Mouse (Mus musculus): Measurements from ENCODE around the gene Wwox. TPM values are rescaled to one million over a fixed set of nuclear protein-coding genes. Genes with fewer than 3 reads are reported as not detected.

Wwox gene
- polyA plus RNA-seq, 1 experiment: 17.3 TPM

DNA sequence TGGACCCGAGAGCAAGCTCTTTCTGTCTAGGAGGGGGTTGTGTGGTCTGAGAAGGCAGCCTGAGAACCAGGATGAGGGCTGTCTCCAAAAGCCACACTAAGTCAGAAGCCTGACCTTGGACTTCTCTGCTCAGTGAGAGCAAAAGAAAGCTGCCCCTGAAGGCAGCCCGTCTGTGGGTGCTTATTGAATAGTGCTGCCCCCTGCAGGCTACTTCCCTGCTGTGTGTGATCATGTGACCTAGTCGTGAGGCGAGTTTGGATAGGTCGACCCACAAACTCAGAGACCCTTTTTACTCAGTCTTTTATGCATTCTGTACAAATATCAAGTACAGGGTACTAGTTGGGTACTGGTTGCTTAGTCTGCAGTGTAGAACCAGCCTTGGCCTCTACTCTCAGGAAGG lies 21.1 kb downstream of the Wwox start:
- peak; percentile 24; the same call in 1 of the 2 replicates for TF ChIP-seq CTCF (IDR thresholded peaks at IDR 0.05; ENCODE audit: extremely low read depth, insufficient read depth, low read length)
- no peak for TF ChIP-seq POLR2A (IDR thresholded peaks at IDR 0.05; ENCODE audit: extremely low read depth, insufficient read depth, low read length)
- H3K4me1 ChIP-seq (ENCODE audit: control insufficient read depth, insufficient read depth, low read length): no peaks in the 10 kb centered on the region; the same call in 1 of the 2 replicates

DNA sequence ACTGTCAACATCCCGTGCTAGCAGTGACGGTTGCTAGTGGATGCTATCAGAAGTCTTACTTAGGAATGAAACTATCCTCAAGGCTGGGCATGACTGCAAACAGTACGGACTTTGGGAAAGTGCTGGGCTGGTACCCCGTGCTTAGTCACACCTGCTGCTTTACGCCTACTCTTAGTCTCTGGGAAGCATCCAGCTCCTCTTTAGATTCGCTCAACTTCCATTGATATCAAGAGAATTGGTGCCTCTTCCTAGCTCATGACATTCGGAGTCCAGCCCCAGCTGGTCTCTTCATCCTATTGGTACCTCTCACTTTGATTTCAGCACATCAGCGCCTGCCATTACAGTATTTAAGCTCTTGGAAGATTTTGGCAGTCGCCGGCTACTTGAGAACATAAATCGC lies 23.1 kb downstream of the Wwox start:
- no peak overlapping the region for H3K4me3 ChIP-seq (ENCODE audit: insufficient read depth, low read length)
- TF ChIP-seq POLR2A (IDR thresholded peaks at IDR 0.05; ENCODE audit: extremely low read depth, insufficient read depth, low read length): no peak
- TF ChIP-seq CTCF (IDR thresholded peaks at IDR 0.05; ENCODE audit: extremely low read depth, insufficient read depth, low read length): no peak
- H3K4me1 ChIP-seq (ENCODE audit: control insufficient read depth, insufficient read depth, low read length): no peaks in the 10 kb centered on the region; the same call in 1 of the 2 replicates
- H3K27ac ChIP-seq (ENCODE audit: insufficient read depth, low read length): no peak overlapping the region

More for the DNA sequence above, 21.1 kb downstream of the Wwox start:
- Histone ChIP-seq H3K27ac (ENCODE audit: insufficient read depth, low read length) (no peak overlapping the region), H3K4me3 (ENCODE audit: insufficient read depth, low read length) (no peak overlapping the region)

DNA sequence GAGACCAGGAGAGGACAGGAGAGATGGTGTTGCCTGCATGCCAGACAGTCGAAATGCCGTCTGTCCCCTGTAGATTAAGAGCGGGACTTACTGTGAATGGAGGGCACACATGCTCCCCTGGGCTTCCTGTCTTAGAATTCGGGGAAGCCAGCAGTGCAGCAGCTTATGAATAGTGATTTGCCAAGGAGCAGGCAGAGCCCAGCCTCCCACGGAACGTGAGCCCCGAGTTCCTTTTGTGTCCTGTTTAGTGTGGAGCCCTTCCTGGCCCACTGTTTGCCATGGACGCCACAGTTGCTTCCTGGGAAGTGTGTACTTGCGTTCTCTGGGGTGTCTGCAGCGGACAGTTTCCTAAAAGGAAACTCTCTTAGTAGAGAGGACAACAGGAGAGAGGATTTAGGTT lies 23.9 kb downstream of the Wwox start:
- Histone ChIP-seq H3K4me3 (ENCODE audit: insufficient read depth, low read length) (no peak overlapping the region), H3K27ac (ENCODE audit: insufficient read depth, low read length) (no peak overlapping the region), H3K4me1 (ENCODE audit: control insufficient read depth, insufficient read depth, low read length) (no peaks in the 10 kb centered on the region; the same call in 1 of the 2 replicates)
- TF ChIP-seq POLR2A (IDR thresholded peaks at IDR 0.05; ENCODE audit: extremely low read depth, insufficient read depth, low read length): no peak
- TF ChIP-seq CTCF (IDR thresholded peaks at IDR 0.05; ENCODE audit: extremely low read depth, insufficient read depth, low read length): no peak

DNA sequence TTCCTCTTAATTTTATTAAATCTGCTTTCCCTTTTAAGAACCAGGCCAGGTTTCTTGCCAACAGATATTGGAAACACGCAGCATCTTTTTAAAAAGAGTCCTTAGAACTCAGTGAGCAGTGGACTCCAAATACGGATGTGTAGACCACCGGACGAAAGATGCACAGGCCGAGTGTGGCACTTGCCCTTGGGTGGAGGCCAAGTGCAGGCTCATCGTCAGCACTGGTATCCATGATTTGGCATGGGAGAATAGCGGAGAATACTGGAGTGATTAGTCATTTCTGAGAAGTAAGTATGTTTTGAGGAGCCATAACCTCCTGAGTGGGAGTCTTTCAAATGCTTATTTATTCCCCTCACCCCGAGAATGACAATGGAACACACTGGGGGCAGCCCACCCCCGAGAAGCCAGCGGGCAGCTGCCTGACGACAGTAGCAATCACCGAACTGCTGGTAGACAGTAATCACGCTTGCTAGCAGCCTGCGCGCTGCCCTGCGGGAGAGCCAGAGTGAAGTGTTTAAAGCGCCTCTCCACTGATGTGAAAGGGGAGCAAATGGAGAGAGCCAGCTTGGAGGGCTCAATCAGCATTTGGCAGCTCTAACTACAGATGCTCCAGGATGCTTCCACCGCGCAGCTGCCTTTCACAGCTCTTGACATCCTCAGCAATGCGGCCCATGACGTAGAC lies 29.2 kb downstream of the Wwox start:
- Histone ChIP-seq H3K4me3 (ENCODE audit: insufficient read depth, low read length) (no peak overlapping the region), H3K4me1 (ENCODE audit: control insufficient read depth, insufficient read depth, low read length) (no peaks in the 10 kb centered on the region), H3K27ac (ENCODE audit: insufficient read depth, low read length) (no peak overlapping the region)
- TF ChIP-seq CTCF (IDR thresholded peaks at IDR 0.05; ENCODE audit: extremely low read depth, insufficient read depth, low read length) (no peak), POLR2A (IDR thresholded peaks at IDR 0.05; ENCODE audit: extremely low read depth, insufficient read depth, low read length) (no peak)

DNA sequence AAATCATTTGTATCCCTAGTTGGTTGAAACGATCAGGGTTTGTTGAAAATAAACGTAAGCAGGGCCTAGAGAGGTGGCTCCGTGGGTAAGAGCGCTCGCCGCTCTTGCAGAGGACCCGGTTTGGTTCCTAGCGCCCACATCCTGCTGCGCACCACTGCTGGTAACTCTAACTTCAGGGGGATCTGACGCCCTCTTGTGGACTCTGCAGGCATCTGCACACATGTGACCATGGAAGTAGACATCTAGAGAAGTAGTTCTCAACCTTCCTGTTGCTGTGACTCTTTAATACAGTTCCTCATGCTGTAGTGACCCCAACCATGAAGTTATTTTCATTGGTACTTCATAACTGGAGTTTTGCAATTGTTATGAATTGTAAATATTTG lies 29.7 kb downstream of the Wwox start:
- no peaks in the 10 kb centered on the region for H3K4me1 ChIP-seq (ENCODE audit: control insufficient read depth, insufficient read depth, low read length)
- TF ChIP-seq CTCF (IDR thresholded peaks at IDR 0.05; ENCODE audit: extremely low read depth, insufficient read depth, low read length) (no peak), POLR2A (IDR thresholded peaks at IDR 0.05; ENCODE audit: extremely low read depth, insufficient read depth, low read length) (no peak)
- no peak overlapping the region for H3K4me3 ChIP-seq (ENCODE audit: insufficient read depth, low read length)
- H3K27ac ChIP-seq (ENCODE audit: insufficient read depth, low read length): no peak overlapping the region

DNA sequence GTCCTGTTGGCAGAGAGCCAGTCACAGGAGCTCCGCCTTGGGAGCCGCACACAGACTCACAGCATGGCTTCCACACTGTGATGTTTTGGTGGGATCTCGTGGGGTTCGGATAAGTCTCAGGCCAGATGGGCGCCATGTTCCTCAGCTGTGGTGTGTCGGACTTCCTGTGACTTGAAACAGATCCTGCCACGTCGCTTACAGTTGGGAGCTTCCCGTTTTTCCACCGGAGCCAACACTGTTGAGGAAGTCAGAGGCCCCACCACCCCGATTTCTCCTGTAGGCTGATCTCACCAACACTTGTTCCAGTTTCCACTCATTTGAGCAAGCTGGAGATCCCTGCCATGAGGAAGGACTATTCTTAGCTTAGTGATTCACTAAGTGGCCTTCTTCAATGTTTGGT lies 34.1 kb downstream of the Wwox start:
- Histone ChIP-seq H3K4me3 (ENCODE audit: insufficient read depth, low read length) (no peak overlapping the region), H3K27ac (ENCODE audit: insufficient read depth, low read length) (no peak overlapping the region), H3K4me1 (ENCODE audit: control insufficient read depth, insufficient read depth, low read length) (no peaks in the 10 kb centered on the region)
- TF ChIP-seq POLR2A (IDR thresholded peaks at IDR 0.05; ENCODE audit: extremely low read depth, insufficient read depth, low read length) (no peak), CTCF (IDR thresholded peaks at IDR 0.05; ENCODE audit: extremely low read depth, insufficient read depth, low read length) (no peak)

DNA sequence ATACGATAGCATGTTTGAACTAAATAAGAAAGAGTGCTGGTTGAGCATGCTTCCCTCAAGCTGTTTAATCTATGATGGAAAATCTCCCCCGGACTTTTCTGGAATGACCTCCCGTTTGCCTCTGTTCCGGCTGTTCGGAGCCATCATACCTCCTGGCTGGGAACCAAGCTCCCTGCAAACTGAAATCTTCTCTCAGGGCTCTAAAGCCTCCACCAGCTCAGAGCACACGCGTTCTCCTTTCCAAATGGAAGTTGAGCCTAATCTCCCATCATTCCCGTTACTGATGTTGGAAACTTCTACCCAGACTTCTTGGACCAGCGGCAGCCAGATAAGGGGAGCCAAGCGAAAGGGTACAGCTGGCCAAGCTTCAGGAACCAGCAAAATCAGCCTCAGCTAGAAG lies 37.5 kb downstream of the Wwox start:
- Histone ChIP-seq H3K4me3 (ENCODE audit: insufficient read depth, low read length) (no peak overlapping the region), H3K4me1 (ENCODE audit: control insufficient read depth, insufficient read depth, low read length) (no peaks in the 10 kb centered on the region), H3K27ac (ENCODE audit: insufficient read depth, low read length) (no peak overlapping the region)
- TF ChIP-seq POLR2A (IDR thresholded peaks at IDR 0.05; ENCODE audit: extremely low read depth, insufficient read depth, low read length) (no peak), CTCF (IDR thresholded peaks at IDR 0.05; ENCODE audit: extremely low read depth, insufficient read depth, low read length) (no peak)

DNA sequence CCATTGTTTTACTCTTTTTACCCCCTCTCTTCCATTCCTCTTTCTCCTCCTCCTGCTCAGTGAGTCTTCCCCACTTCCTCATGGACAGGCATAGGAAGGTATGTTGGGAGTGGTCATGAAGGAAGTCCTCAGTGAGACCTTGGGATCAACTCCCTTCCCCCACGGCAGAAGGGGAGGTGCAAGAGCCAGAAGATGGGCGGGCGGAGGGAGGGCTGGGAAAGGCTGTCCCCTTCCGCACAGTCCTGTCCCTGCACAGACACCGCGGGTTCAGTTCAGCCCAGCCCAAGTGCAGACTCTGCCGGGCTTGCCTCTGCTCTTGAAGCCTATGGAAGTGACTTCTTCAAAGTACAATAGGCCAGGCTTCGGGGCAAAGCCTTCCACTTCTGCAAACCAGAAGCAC lies 38.3 kb downstream of the Wwox start:
- Histone ChIP-seq H3K27ac (ENCODE audit: insufficient read depth, low read length) (no peak overlapping the region), H3K4me3 (ENCODE audit: insufficient read depth, low read length) (no peak overlapping the region), H3K4me1 (ENCODE audit: control insufficient read depth, insufficient read depth, low read length) (no peaks in the 10 kb centered on the region)
- TF ChIP-seq CTCF (IDR thresholded peaks at IDR 0.05; ENCODE audit: extremely low read depth, insufficient read depth, low read length): no peak

DNA sequence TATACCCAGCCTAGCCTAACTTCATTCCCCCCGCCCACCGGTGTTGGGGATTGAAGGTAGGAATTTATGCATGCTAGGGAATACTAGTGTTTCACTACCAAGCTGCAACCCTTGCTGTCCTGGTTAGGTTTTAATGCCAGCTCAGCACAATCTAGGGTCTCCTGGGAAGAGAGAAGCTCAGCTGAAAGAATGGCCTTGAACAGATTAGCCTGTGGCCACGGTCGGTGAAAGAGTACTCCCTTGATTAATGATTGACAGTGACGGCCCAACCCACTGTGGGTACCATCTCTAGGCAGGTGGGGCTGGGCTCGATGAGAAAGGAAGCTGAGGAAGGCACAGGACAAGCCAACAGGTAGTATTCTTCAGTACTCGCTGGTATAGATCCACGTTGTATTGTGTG lies 40.3 kb downstream of the Wwox start:
- TF ChIP-seq CTCF (IDR thresholded peaks at IDR 0.05; ENCODE audit: extremely low read depth, insufficient read depth, low read length) (no peak), POLR2A (IDR thresholded peaks at IDR 0.05; ENCODE audit: extremely low read depth, insufficient read depth, low read length) (no peak)
- Histone ChIP-seq H3K27ac (ENCODE audit: insufficient read depth, low read length) (no peak overlapping the region), H3K4me3 (ENCODE audit: insufficient read depth, low read length) (no peak overlapping the region), H3K4me1 (ENCODE audit: control insufficient read depth, insufficient read depth, low read length) (no peaks in the 10 kb centered on the region)

DNA sequence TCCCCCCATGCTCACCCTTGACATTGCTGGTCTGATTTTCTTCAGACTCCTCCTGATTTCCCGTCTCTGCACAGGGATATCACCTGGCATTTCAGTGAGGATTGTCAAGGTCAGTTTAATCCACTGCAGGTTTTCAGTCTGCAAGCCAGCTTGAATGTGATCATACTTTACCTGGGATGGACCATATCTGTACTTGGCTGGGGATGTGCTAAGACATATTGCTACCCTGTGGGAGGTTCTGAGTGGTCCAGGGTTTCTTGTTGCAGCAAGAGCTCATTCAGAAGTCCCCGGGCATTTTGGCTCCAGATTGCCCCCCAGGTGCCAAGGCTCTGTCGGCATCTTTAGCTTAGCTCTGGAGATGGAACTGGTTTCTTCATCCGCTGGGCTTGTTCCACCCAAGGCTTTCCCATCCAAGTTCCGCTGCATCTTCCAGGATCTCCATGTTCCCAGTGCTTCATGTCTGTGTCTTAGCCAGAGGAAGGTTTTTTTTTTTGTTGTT lies 52.3 kb downstream of the Wwox start:
- Histone ChIP-seq H3K4me3 (ENCODE audit: insufficient read depth, low read length) (no peak overlapping the region), H3K4me1 (ENCODE audit: control insufficient read depth, insufficient read depth, low read length) (no peaks in the 10 kb centered on the region), H3K27ac (ENCODE audit: insufficient read depth, low read length) (no peak overlapping the region)
- TF ChIP-seq POLR2A (IDR thresholded peaks at IDR 0.05; ENCODE audit: extremely low read depth, insufficient read depth, low read length): no peak
- TF ChIP-seq CTCF (IDR thresholded peaks at IDR 0.05; ENCODE audit: extremely low read depth, insufficient read depth, low read length): no peak
